Mouse (Mus musculus) adrenal gland, adult 8-10 months (tissue): ENCODE data around the gene Smarcb1. TPM values are rescaled to one million over a fixed set of nuclear protein-coding genes. Genes with fewer than 3 reads are reported as not detected.
A peak's percentile ranks its signal among the peaks of the same experiment; 100 is the strongest.
"Not testable (repeated sequence)": the region's sequence is repeated elsewhere in the genome, so short reads cannot be mapped to it uniquely, and the experiment has no call there.

Source experiments
- DNase-seq: peaks from one replicate; pipeline ENCODE4 v3.0.0; 2022
- total RNA-seq, 4 experiments: library from RNA; stranded (reverse); gene quantifications; 2 replicates each; pipeline ENCODE4 v1.2.4; 2022

Gene Smarcb1
- total RNA-seq, 4 experiments from 2014 or later = 73.2 to 105 (median 85.1) TPM

- DNase-seq = not testable (repeated sequence)
Observed at GRCm38 (mm10) chr10:75887504-75887903, 33.9 kb downstream of the Smarcb1 start.

- DNase-seq = no peak
Observed at GRCm38 (mm10) chr10:75884742-75885141, 36.7 kb downstream of the Smarcb1 start.

- peak; percentile 75 for DNase-seq
Observed at GRCm38 (mm10) chr10:75883232-75883552, 38.2 kb downstream of the Smarcb1 start.

GRCm38 (mm10) chr10:75882433-75883231, 38.8 kb downstream of the Smarcb1 start:
- no peak for DNase-seq

GRCm38 (mm10) chr10:75881578-75882432, 39.6 kb downstream of the Smarcb1 start:
- no peak for DNase-seq

- peak; percentile 51 for DNase-seq
Observed at GRCm38 (mm10) chr10:75880771-75881577, 40.4 kb downstream of the Smarcb1 start.

- no peak for DNase-seq
Observed at GRCm38 (mm10) chr10:75880351-75880750, 41.1 kb downstream of the Smarcb1 start.

- DNase-seq = no peak
Observed at GRCm38 (mm10) chr10:75878836-75879235, 42.6 kb downstream of the Smarcb1 start.

- DNase-seq = peak; percentile 41
Observed at GRCm38 (mm10) chr10:75873543-75874170, 47.8 kb downstream of the Smarcb1 start.

- DNase-seq = peak; percentile 88
Observed at GRCm38 (mm10) chr10:75872915-75873542, 48.4 kb downstream of the Smarcb1 start.

GRCm38 (mm10) chr10:75872025-75872914, 49.1 kb downstream of the Smarcb1 start:
- DNase-seq = no peak

GRCm38 (mm10) chr10:75861587-75861986, 59.8 kb downstream of the Smarcb1 start:
- DNase-seq = no peak

- DNase-seq = no peak
Observed at GRCm38 (mm10) chr10:75860746-75861145, 60.7 kb downstream of the Smarcb1 start.

- peak; percentile 83 for DNase-seq
Observed at GRCm38 (mm10) chr10:75859786-75860470, 61.5 kb downstream of the Smarcb1 start, which contains the start of gene Mif. Mif (minus strand) TSS chr10:75860240.

- DNase-seq = peak; percentile 37
Observed at GRCm38 (mm10) chr10:75859107-75859746, 62.2 kb downstream of the Smarcb1 start.

GRCm38 (mm10) chr10:75857598-75857997, 63.8 kb downstream of the Smarcb1 start:
- no peak for DNase-seq

GRCm38 (mm10) chr10:75856976-75857375, 64.4 kb downstream of the Smarcb1 start:
- DNase-seq = no peak

GRCm38 (mm10) chr10:75856155-75856907, 65.1 kb downstream of the Smarcb1 start:
- DNase-seq = no peak
